Mouse (Mus musculus) CH12.LX (cell line): ENCODE results near the gene Cd38.

Experiments
- CTCF ChIP-seq, 2 experiments: IDR thresholded peaks in 1 of 2; conservative IDR thresholded peaks in 1 of 2; 2 replicates each; pipeline ENCODE4 v1.5.1; 2011 to 2012; ENCODE audit warnings: low read depth in 2 of 2, low read length in 2 of 2, improper control_type of control experiment in 1 of 2, inconsistent platforms in 1 of 2, mild to moderate bottlenecking in 1 of 2, moderate library complexity in 1 of 2
- ELF1 ChIP-seq: IDR thresholded peaks from 2 replicates; pipeline ENCODE4 v1.6.1; 2014; ENCODE audit warnings: low read depth, mild to moderate bottlenecking, inconsistent platforms, low read length, improper control_type of control experiment
- HCFC1 ChIP-seq: IDR thresholded peaks from 2 replicates; pipeline ENCODE4 v1.6.1; 2012; ENCODE audit warnings: low read depth, mild to moderate bottlenecking, inconsistent platforms, low read length, improper control_type of control experiment
- IRF4 ChIP-seq: IDR thresholded peaks from 2 replicates; pipeline ENCODE4 v1.6.1; 2014; ENCODE audit warnings: low read depth, mild to moderate bottlenecking, inconsistent platforms, low read length, improper control_type of control experiment
- MAFK ChIP-seq: IDR thresholded peaks from 2 replicates; pipeline ENCODE4 v1.6.1; 2011; ENCODE audit warnings: low read length, improper control_type of control experiment; ENCODE audit not compliant: insufficient replicate concordance
- MAZ ChIP-seq: IDR thresholded peaks from 2 replicates; pipeline ENCODE4 v1.6.1; 2012; ENCODE audit warnings: low read depth, mild to moderate bottlenecking, inconsistent platforms, low read length, improper control_type of control experiment, moderate library complexity
- POLR2A ChIP-seq: IDR thresholded peaks from 2 replicates; pipeline ENCODE4 v1.6.1; 2011; ENCODE audit warnings: low read depth, mild to moderate bottlenecking, improper control_type of control experiment, low read length
- RAD21 ChIP-seq: IDR thresholded peaks from 2 replicates; pipeline ENCODE4 v1.6.1; 2011; ENCODE audit warnings: low read depth, mild to moderate bottlenecking, low read length, improper control_type of control experiment, moderate library complexity
- USF1 ChIP-seq: IDR thresholded peaks from 2 replicates; pipeline ENCODE4 v1.6.1; 2014; ENCODE audit warnings: low read depth, mild to moderate bottlenecking, inconsistent platforms, low read length, improper control_type of control experiment

DNA sequence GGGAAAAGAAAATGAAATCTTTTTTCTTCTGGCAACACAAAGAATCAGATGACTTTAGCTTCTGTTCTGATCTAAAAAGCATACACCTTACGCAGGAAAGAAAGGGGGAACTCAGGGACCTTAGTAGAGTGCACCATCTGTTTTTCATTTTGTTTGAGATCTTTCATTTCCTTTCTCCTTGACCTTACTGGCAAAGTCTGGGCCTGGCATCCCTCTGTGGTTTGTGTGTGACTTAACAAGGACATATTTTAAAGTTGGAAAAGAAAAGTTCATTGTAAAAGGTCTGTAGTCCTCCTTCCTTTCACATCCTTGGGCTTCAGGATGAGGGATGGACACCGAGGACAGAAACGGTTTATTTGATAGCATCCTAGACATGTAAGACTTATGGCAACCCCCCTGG is 27.6 kb downstream of the Cd38 start:
- TF ChIP-seq MAZ (no peak), MAFK (no peak), USF1 (no peak), ELF1 (no peak), CTCF (conservative IDR thresholded peaks at IDR 0.05 in 1 of 2, IDR thresholded peaks at IDR 0.05 in 1 of 2; ENCODE audit: low read depth in 2 of 2, low read length in 2 of 2) (no peak), HCFC1 (no peak), POLR2A (no peak), RAD21 (no peak), IRF4 (no peak)
